Mouse (Mus musculus) liver, embryonic 12.5 days (tissue): ENCODE measurements around the gene Specc1. TPM values are rescaled to one million over a fixed set of nuclear protein-coding genes. Genes with fewer than 3 reads are reported as not detected.
A peak's percentile ranks its signal among the peaks of the same experiment; 100 is the strongest.

ENCODE experiments used
- ATAC-seq: fragments of 200-750 bp; cut with Nextera tagmentation; 2 replicates; pipeline ENCODE4 v1.8.0; 2017; ENCODE audit warnings: moderate number of reproducible peaks, mild to moderate bottlenecking, moderate library complexity
- H3K27ac ChIP-seq: fragments of 300-500 bp; sonication (generic); 2 replicates; pipeline ENCODE4 v1.5.1; 2016; ENCODE audit warnings: mild to moderate bottlenecking
- H3K27me3 ChIP-seq: fragments of 300-500 bp; sonication (generic); replicated peaks from 2 replicates; pipeline ENCODE4 v1.6.1; 2016; ENCODE audit warnings: mild to moderate bottlenecking, moderate library complexity
- H3K36me3 ChIP-seq: fragments of 300-500 bp; sonication (generic); 2 replicates; pipeline ENCODE4 v1.6.1; 2016; ENCODE audit warnings: mild to moderate bottlenecking, moderate library complexity
- H3K4me1 ChIP-seq: fragments of 300-500 bp; sonication (generic); 2 replicates; pipeline ENCODE4 v1.6.1; 2016
- H3K4me2 ChIP-seq: fragments of 300-500 bp; sonication (generic); 2 replicates; pipeline ENCODE4 v1.6.1; 2016; ENCODE audit warnings: mild to moderate bottlenecking, moderate library complexity
- H3K4me3 ChIP-seq: fragments of 300-500 bp; sonication (generic); 2 replicates; pipeline ENCODE4 v1.5.1; 2016; ENCODE audit warnings: mild to moderate bottlenecking, moderate library complexity
- H3K9ac ChIP-seq: fragments of 300-500 bp; sonication (generic); 2 replicates; pipeline ENCODE4 v1.6.1; 2016; ENCODE audit warnings: mild to moderate bottlenecking, moderate library complexity
- H3K9me3 ChIP-seq: fragments of 300-500 bp; sonication (generic); replicated peaks from 2 replicates; pipeline ENCODE4 v1.6.1; 2016; ENCODE audit warnings: mild to moderate bottlenecking, moderate library complexity
- WGBS: fragments of 180-500 bp; shearing (Covaris S2); methylation state at CpG from one replicate; pipeline ENCODE4 v1.1.7; 2016; ENCODE audit not compliant: insufficient replicate concordance; 5-methylcytosine and 5-hydroxymethylcytosine counted together
- polyA plus RNA-seq: library from polyadenylated mRNA; unstranded; fragments of >200 nt; fragmentation: Nextera tagmentation; extraction: Ambion mirVana; gene quantifications from 2 replicates; pipeline ENCODE4 v1.2.1, GENCODE M21; 2016

Gene Specc1
- polyA plus RNA-seq, 1 experiment from 2014 or later: 36.4 TPM

DNA sequence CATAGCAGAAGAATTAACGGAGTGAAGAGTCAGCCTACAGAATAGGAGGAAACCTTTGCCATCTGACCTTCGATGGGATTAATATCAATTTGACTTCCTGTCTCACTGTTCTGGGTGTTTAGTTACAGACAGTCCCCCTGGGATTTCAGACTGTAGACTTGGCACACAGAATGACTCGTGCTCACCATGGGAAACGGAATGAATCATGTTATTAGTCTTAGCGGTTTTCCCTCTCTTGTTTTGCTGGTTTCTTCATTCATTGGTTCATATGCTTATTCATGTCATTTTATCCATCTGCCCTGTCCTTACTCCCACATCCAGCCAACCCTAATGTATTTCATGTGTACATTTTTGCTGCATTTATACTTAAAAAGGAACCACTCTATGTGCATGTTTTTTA lies 14.3 kb downstream of the Specc1 start:
- Histone ChIP-seq H3K4me1 (peaks cover 86% of the 10 kb centered on the region), H3K4me2 (no peak overlapping the region), H3K9ac (no peak overlapping the region), H3K27ac (peak overlapping the region; percentile 45; the same call in 1 of the 2 replicates), H3K9me3 (no peaks in the 10 kb centered on the region), H3K4me3 (no peak overlapping the region), H3K27me3 (no peaks in the 10 kb centered on the region), H3K36me3 (peaks cover 7% of the 10 kb centered on the region; the same call in 1 of the 2 replicates)
- ATAC-seq: no peak
- WGBS: 74% methylated on average over 5 of the region's 5 CpGs

DNA sequence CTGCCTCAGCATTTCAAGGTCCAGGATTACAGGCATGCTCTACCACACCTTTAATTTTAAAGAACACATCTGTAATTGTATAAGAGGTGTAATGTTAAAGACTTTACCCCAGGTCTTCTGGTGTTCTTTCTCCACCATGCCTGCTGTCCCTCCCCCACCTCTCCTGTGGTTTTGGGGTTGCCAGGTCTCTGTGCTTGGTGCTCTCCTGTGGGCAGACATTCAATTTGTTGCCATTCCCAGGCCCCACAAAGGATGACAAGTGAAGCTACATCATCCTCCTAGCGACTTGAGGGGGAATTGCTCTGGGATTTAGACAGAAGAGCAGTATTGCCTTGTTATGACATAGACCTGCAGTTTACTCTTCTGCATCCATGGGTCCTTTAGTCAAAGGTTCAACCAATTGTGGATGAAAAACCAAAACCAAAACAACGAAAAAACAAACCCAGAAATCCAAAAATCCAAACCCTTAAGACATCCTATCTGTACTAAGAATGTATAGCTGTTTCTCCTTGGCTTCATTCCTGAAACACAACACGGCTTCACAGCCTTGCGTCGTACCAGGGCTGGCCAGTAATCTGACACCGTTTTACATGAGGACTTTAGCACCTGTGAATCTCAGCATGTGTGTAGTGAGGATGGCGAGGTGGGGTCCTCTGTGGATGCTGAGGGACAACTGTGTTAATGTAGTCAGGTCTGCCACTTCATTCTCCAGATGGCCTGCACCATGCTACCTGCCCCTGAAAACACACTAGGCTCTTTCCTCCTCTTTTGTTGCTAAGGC lies 15.1 kb downstream of the Specc1 start:
- ATAC-seq: no peak
- Histone ChIP-seq H3K4me3 (no peak overlapping the region), H3K27ac (0 out of 2 replicates have a peak overlapping the region, but pooled peaks have one; percentile 36), H3K27me3 (no peaks in the 10 kb centered on the region), H3K4me2 (no peak overlapping the region), H3K36me3 (peaks cover 7% of the 10 kb centered on the region; the same call in 1 of the 2 replicates), H3K9me3 (no peaks in the 10 kb centered on the region), H3K4me1 (peaks cover 86% of the 10 kb centered on the region), H3K9ac (no peak overlapping the region)
- WGBS: 68% methylated on average over 7 of the region's 7 CpGs

DNA sequence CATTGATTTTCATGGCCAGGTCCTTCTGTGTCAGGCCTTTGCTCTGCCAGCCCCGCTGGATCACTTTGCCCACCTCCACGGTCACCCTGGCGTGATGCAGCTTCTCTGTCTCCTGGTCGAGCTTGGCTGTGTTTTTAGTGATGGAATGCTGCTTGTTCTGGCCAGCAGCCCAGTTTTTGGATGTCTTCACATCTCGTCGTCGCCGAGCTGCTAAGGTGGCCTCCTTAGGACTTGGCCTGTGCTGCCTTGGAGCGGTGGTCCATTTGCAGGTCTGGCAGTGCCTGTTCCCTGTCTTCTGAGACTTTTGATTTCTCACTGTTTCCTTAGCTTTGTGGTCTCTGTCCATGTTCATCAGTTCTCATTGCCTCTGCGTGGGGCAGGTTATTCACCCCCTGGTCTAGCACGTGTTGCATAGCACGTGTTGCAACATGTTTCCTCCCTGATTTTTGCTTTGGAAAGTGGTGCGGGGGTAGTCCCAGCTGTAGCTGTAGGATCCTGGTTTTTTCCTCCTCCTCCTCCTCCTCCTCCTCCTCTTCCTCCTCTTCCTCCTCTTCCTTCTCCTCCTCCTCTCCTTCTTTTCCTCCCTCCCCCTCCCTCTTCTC lies 17.6 kb downstream of the Specc1 start:
- Histone ChIP-seq H3K27ac (0 out of 2 replicates have a peak overlapping the region, but pooled peaks have one; percentile 79), H3K4me1 (peaks cover 68% of the 10 kb centered on the region)
- 80% methylated on average over 13 of the region's 13 CpGs for WGBS

DNA sequence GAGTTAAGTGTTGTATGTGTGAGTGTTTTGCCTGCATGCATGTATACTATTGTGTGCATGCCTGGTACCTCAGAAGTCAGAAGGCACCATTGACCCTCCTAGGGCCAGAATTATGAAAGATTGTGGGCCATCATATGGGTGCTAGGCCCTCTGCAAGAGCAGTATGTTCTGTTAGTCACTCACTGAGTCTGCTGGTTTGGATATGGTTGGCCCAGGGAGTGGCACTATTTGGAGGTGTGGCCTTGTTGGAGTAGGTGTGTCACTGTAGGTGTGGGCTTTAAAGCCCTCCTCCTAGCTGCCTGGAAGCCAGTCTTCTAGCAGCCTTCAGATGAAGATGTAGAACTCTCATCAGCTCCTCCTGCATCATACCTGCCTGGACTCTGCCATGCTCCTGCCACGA lies 19.2 kb downstream of the Specc1 start:
- Histone ChIP-seq H3K9me3 (no peaks in the 10 kb centered on the region), H3K36me3 (peaks cover 18% of the 10 kb centered on the region), H3K27me3 (no peaks in the 10 kb centered on the region), H3K4me1 (peaks cover 54% of the 10 kb centered on the region), H3K4me3 (no peak overlapping the region), H3K27ac (peak overlapping the region; percentile 79), H3K9ac (no peak overlapping the region), H3K4me2 (peak overlapping the region; percentile 40)
- WGBS: 75% methylated on average over 1 of the region's 1 CpGs
- peak; percentile 97 for ATAC-seq

More for the DNA sequence above, 17.6 kb downstream of the Specc1 start:
- Histone ChIP-seq H3K27me3 (no peaks in the 10 kb centered on the region), H3K9ac (no peak overlapping the region), H3K9me3 (no peaks in the 10 kb centered on the region), H3K4me2 (no peak overlapping the region), H3K4me3 (no peak overlapping the region), H3K36me3 (peaks cover 16% of the 10 kb centered on the region)
- no peak for ATAC-seq

DNA sequence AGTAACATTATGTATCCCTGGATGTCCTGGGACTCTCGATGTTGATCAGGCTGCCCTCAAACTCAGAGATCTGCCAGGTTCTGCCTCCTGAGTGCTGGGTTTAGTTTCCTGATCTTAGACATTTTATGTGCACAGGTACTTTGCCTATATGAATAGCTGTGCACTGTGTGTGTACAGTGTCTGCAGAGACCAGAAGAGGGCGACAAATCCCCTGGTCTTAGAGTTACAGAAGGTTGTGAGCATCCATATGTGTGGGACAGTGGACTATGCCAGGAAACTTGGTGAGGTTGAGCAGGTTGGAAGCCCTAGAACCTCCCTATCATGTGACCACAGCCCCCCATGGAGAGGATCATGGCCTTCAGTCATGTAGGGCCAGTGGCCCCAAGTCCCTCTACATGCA lies 24.7 kb downstream of the Specc1 start:
- Histone ChIP-seq H3K27me3 (no peaks in the 10 kb centered on the region), H3K9me3 (no peaks in the 10 kb centered on the region), H3K4me2 (no peak overlapping the region), H3K9ac (no peak overlapping the region), H3K4me1 (peaks cover 23% of the 10 kb centered on the region), H3K4me3 (no peak overlapping the region), H3K36me3 (peaks cover 27% of the 10 kb centered on the region), H3K27ac (no peak overlapping the region)
- ATAC-seq: no peak
- WGBS: 57% methylated on average over 2 of the region's 2 CpGs

DNA sequence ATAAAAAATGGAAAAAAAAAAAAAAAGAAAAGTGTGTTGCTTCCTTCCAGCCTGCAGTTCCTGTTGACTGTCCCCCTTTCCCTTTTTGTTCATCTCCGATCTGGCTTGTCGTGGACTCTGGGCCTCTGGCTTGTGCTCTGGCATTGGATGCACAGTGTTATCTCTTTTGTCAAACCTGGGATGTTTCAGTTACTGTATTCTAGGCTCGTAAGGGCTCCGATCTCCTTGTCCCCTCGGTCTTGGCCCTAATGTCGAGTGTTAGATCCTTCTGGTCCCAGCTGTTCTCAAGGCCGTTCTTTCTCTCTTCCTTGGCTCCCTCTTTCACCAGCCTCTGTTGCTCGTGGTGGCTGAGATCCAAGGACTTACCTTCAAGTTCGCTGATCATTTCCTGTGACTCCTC lies 26.3 kb downstream of the Specc1 start:
- WGBS: 46% methylated on average over 9 of the region's 9 CpGs
- Histone ChIP-seq H3K27ac (no peak overlapping the region), H3K9me3 (no peaks in the 10 kb centered on the region), H3K4me3 (no peak overlapping the region), H3K4me1 (peaks cover 12% of the 10 kb centered on the region; the same call in 1 of the 2 replicates), H3K27me3 (no peaks in the 10 kb centered on the region), H3K36me3 (peaks cover 40% of the 10 kb centered on the region), H3K4me2 (no peak overlapping the region), H3K9ac (no peak overlapping the region)
- ATAC-seq: no peak

DNA sequence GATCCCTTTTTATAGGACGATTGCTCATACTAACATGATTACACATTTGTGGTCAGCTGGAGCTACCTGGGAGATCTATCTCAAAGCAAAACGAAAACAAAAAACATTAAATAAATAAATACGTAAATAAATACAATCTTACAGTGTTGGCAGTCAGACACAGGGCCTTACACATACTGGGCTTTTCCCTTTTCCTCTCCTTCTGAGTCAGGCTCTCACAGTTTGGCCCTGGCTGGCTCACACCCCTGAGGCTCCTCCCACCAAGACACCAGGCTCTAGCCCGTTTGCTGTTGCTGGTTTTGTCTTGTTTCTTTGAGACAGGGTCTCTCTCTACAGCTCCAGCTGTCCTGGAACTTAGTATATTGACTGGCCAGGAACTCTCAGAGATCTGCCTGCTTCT lies 30.4 kb downstream of the Specc1 start:
- Histone ChIP-seq H3K4me1 (peaks cover 10% of the 10 kb centered on the region), H3K27ac (no peak overlapping the region), H3K9ac (no peak overlapping the region), H3K36me3 (peaks cover 16% of the 10 kb centered on the region; the same call in 1 of the 2 replicates), H3K27me3 (no peaks in the 10 kb centered on the region), H3K9me3 (no peaks in the 10 kb centered on the region), H3K4me2 (no peak overlapping the region), H3K4me3 (no peak overlapping the region)
- no peak for ATAC-seq
- WGBS: 69% methylated on average over 4 of the region's 4 CpGs

DNA sequence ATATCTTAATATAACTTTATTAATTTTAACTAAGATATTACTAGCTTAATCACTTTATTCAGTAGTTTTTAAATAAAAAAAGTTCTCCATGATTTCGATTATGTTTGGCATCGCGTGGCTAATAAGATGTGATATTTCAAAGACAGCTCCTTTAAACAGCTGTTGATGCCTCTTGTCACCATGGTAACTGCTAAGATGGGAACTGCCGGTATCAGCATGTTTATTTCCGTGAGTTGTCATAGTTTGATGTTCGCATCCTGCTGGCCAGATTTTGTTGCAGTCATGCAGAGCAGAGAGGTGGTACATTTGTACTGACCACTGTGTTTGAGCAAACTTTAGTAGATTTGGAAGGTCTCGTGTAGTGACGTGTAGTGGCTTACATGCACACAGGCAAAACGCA lies 33.1 kb downstream of the Specc1 start:
- no peak for ATAC-seq
- WGBS: 78% methylated on average over 9 of the region's 9 CpGs
- no peak overlapping the region for H3K27ac ChIP-seq
- peaks cover 6% of the 10 kb centered on the region; the same call in 1 of the 2 replicates for H3K9me3 ChIP-seq
- no peak overlapping the region for H3K4me2 ChIP-seq
- no peaks in the 10 kb centered on the region for H3K27me3 ChIP-seq
- no peak overlapping the region for H3K9ac ChIP-seq
- peaks cover 13% of the 10 kb centered on the region for H3K4me1 ChIP-seq
- peaks cover 32% of the 10 kb centered on the region for H3K36me3 ChIP-seq
- H3K4me3 ChIP-seq: no peak overlapping the region

DNA sequence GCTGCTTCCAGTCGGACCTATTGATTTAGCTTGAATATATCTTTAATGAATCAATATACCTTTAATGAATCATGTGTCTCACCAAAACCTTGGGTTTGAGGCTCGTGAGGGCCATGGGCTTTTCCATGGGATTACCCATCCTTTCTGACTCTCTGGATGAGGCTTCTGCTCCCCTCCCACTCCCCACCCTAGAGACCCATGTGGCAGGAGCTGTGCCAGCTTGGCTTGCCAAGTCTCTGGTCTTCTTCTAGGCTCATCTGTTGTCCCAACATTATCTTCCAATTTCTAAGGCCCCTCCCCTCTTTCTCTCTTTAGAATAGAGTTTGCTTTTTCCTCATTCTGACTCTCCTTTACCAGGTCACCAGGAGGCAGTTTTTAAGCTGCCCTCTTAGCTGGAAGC lies 35.0 kb downstream of the Specc1 start:
- 75% methylated on average over 2 of the region's 2 CpGs for WGBS
- H3K4me1 ChIP-seq: peaks cover 16% of the 10 kb centered on the region
- no peak overlapping the region for H3K9ac ChIP-seq
- ATAC-seq: no peak
- peaks cover 29% of the 10 kb centered on the region for H3K36me3 ChIP-seq
- no peaks in the 10 kb centered on the region for H3K27me3 ChIP-seq
- no peak overlapping the region for H3K4me2 ChIP-seq
- H3K27ac ChIP-seq: no peak overlapping the region
- H3K4me3 ChIP-seq: no peak overlapping the region
- peaks cover 6% of the 10 kb centered on the region; the same call in 1 of the 2 replicates for H3K9me3 ChIP-seq

DNA sequence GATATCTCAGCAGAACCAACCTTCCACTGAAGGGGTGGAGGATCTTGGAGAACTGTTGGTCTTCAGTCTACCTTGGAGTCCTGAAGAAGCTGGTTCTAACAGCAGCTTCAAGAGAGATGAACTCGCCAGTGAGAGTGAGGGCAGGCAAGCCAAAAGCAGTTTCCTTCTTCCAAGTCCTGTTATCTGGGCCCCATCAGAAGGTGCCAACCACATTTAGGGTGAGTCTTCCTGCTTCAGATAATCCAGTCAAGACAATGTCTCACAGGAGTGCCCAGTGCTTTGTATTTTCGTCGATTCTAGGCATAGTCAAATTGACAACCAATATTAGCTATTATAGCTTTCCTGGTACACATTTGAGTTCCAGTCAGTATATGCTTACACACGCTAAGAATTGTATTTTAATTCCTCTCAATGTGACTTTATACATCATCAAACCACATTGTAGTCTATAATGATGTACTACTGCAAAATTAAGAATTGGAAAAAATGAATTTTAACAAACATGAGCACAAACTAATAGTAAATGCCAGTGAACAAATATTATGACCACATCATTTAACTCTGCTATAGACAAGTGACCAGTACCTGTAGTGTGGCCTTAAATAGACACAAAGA lies 36.2 kb downstream of the Specc1 start:
- H3K9ac ChIP-seq: no peak overlapping the region
- no peak overlapping the region for H3K27ac ChIP-seq
- WGBS: 69% methylated on average over 4 of the region's 4 CpGs
- no peak overlapping the region for H3K4me3 ChIP-seq
- H3K36me3 ChIP-seq: peaks cover 19% of the 10 kb centered on the region
- H3K9me3 ChIP-seq: peaks cover 6% of the 10 kb centered on the region; the same call in 1 of the 2 replicates
- H3K27me3 ChIP-seq: no peaks in the 10 kb centered on the region
- H3K4me1 ChIP-seq: peaks cover 19% of the 10 kb centered on the region
- ATAC-seq: no peak
- H3K4me2 ChIP-seq: no peak overlapping the region

DNA sequence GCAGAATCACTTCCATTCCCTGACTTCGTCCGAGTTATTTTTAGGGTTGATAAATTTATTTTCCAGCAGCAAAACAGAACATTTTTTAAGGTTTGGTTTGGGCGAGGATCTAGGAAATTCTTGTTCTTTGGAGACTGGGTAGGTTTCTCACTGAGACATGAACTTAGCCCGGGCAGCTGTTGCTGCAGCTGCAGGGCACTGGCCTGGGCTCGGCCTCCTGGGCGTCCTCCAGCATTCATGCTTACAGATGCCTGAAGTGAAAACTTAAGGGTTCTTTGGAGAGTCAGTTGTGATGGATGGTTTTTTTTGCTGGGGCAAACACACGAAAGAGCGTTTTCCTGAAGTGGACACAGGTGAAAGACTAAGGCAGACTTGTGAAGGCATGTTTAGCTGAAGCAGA lies 42.9 kb downstream of the Specc1 start:
- no peak overlapping the region for H3K9ac ChIP-seq

DNA sequence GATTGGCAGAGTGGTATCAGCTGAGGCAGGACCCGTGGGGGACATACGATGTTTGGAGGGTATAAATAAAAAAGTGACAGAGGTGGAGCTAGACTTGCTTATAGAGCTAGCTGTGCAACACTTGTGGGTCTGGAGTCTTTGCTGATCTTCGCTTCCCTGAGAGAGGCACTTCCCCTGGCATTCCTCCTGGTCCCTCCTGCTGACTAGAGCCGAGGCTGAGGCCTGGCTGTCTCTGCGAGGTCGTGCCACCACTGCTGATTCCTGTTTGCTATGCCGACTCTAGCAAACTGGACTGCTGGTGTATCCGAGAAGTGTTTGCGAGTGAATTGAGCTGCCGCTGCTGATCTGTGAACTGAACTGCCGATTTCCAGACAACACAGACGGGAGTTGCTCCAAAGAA lies 43.5 kb downstream of the Specc1 start:
- H3K27me3 ChIP-seq: no peaks in the 10 kb centered on the region
- peaks cover 3% of the 10 kb centered on the region; the same call in 1 of the 2 replicates for H3K36me3 ChIP-seq
- H3K4me2 ChIP-seq: no peak overlapping the region
- WGBS: 90% methylated on average over 12 of the region's 12 CpGs
- ATAC-seq: no peak
- H3K4me1 ChIP-seq: peaks cover 24% of the 10 kb centered on the region
- H3K27ac ChIP-seq: no peak overlapping the region
- no peaks in the 10 kb centered on the region for H3K9me3 ChIP-seq
- no peak overlapping the region for H3K4me3 ChIP-seq
- no peak overlapping the region for H3K9ac ChIP-seq

More for the DNA sequence above, 42.9 kb downstream of the Specc1 start:
- H3K9me3 ChIP-seq: no peaks in the 10 kb centered on the region
- no peak for ATAC-seq
- H3K4me2 ChIP-seq: no peak overlapping the region
- H3K36me3 ChIP-seq: peaks cover 3% of the 10 kb centered on the region; the same call in 1 of the 2 replicates
- H3K27me3 ChIP-seq: no peaks in the 10 kb centered on the region
- WGBS: 85% methylated on average over 8 of the region's 8 CpGs
- no peak overlapping the region for H3K27ac ChIP-seq
- H3K4me3 ChIP-seq: no peak overlapping the region
- H3K4me1 ChIP-seq: peaks cover 22% of the 10 kb centered on the region
